Mouse (Mus musculus) CH12.LX (cell line): Measurements from ENCODE around the gene Ppp3cb. TPM values are rescaled to one million over a fixed set of nuclear protein-coding genes. Genes with fewer than 3 reads are reported as not detected.

ENCODE experiments used
- DNase-seq: peaks from one replicate; pipeline ENCODE4 v3.0.0-alpha.2; 2013; ENCODE audit errors: extremely low read depth
- H3K27ac ChIP-seq: 2 replicates; pipeline ENCODE4 v1.5.1; 2012; ENCODE audit warnings: low read depth, mild to moderate bottlenecking, control low read depth, moderate library complexity; ENCODE audit not compliant: insufficient read depth
- H3K27me3 ChIP-seq: replicated peaks from 2 replicates; pipeline ENCODE3; 2012; ENCODE audit warnings: inconsistent platforms
- H3K36me3 ChIP-seq, 2 experiments: replicated peaks in 1 of 2; 2 replicates each; pipeline versions ENCODE3 to v1.6.1; 2012; ENCODE audit warnings: inconsistent platforms in 1 of 2, low read length in 1 of 2, mild to moderate bottlenecking in 1 of 2, mixed read lengths in 1 of 2, moderate library complexity in 1 of 2; ENCODE audit not compliant: control insufficient read depth in 1 of 2, insufficient read depth in 1 of 2
- H3K4me1 ChIP-seq, 2 experiments: 2 replicates each; pipeline ENCODE4 v1.6.1; 2012; ENCODE audit warnings: inconsistent platforms in 1 of 2, moderate library complexity in 1 of 2; ENCODE audit not compliant: insufficient read depth in 2 of 2, control insufficient read depth in 1 of 2
- H3K4me2 ChIP-seq: 2 replicates; pipeline ENCODE4 v1.6.1; 2012; ENCODE audit warnings: low read depth, mild to moderate bottlenecking, control low read depth; ENCODE audit not compliant: poor library complexity, insufficient read depth, severe bottlenecking
- H3K4me3 ChIP-seq, 3 experiments: fragments of 150-350 bp in 1 of 3; sonication (generic) in 1 of 3; replicated peaks in 1 of 3; 2 replicates each; pipeline versions ENCODE3 to v1.5.1; 2011 to 2012; ENCODE audit warnings: low read depth in 2 of 3, low read length in 2 of 3, mild to moderate bottlenecking in 2 of 3, moderate library complexity in 2 of 3, control low read depth in 1 of 3, improper control_type of control experiment in 1 of 3, inconsistent platforms in 1 of 3, mixed read lengths in 1 of 3; ENCODE audit not compliant: poor library complexity in 1 of 3
- H3K79me2 ChIP-seq: replicated peaks from 2 replicates; pipeline ENCODE4 v1.6.1; 2012; ENCODE audit warnings: mild to moderate bottlenecking, moderate library complexity; ENCODE audit not compliant: control insufficient read depth, poor library complexity, insufficient read depth, severe bottlenecking; ENCODE audit errors: extremely low read depth
- H3K9ac ChIP-seq: 2 replicates; pipeline ENCODE4 v1.6.1; 2012; ENCODE audit warnings: low read depth, mild to moderate bottlenecking, control low read depth, moderate library complexity; ENCODE audit not compliant: insufficient read depth
- H3K9me3 ChIP-seq: replicated peaks from 2 replicates; pipeline ENCODE3; 2012; ENCODE audit warnings: low read length, inconsistent platforms, mixed read lengths
- CTCF ChIP-seq, 2 experiments: IDR thresholded peaks in 1 of 2; conservative IDR thresholded peaks in 1 of 2; 2 replicates each; pipeline ENCODE4 v1.5.1; 2011 to 2012; ENCODE audit warnings: low read depth in 2 of 2, low read length in 2 of 2, improper control_type of control experiment in 1 of 2, inconsistent platforms in 1 of 2, mild to moderate bottlenecking in 1 of 2, moderate library complexity in 1 of 2
- E2F4 ChIP-seq: IDR thresholded peaks from 2 replicates; pipeline ENCODE4 v1.6.1; 2011; ENCODE audit warnings: low read depth, low read length, improper control_type of control experiment; ENCODE audit not compliant: insufficient replicate concordance
- JUN ChIP-seq: IDR thresholded peaks from 2 replicates; pipeline ENCODE4 v1.6.1; 2011; ENCODE audit warnings: low read depth, mild to moderate bottlenecking, low read length, improper control_type of control experiment, moderate library complexity; ENCODE audit not compliant: insufficient read depth
- JUND ChIP-seq: conservative IDR thresholded peaks from 2 replicates; pipeline ENCODE4 v1.6.1; 2011; ENCODE audit warnings: low read depth, low read length, improper control_type of control experiment
- MAZ ChIP-seq: IDR thresholded peaks from 2 replicates; pipeline ENCODE4 v1.6.1; 2012; ENCODE audit warnings: low read depth, mild to moderate bottlenecking, inconsistent platforms, low read length, improper control_type of control experiment, moderate library complexity
- MEF2A ChIP-seq: IDR thresholded peaks from 2 replicates; pipeline ENCODE4 v1.6.1; 2014; ENCODE audit warnings: low read depth, mild to moderate bottlenecking, inconsistent platforms, low read length, improper control_type of control experiment, borderline replicate concordance
- MXI1 ChIP-seq: IDR thresholded peaks from 2 replicates; pipeline ENCODE4 v1.6.1; 2011; ENCODE audit warnings: mild to moderate bottlenecking, low read depth, low read length, improper control_type of control experiment
- MYC ChIP-seq: IDR thresholded peaks from 2 replicates; pipeline ENCODE4 v1.6.1; 2011; ENCODE audit warnings: low read depth, mild to moderate bottlenecking, improper control_type of control experiment, low read length
- NRF1 ChIP-seq: IDR thresholded peaks from 2 replicates; pipeline ENCODE4 v1.6.1; 2014; ENCODE audit warnings: low read depth, mild to moderate bottlenecking, inconsistent platforms, low read length, improper control_type of control experiment, moderate library complexity
- POLR2AphosphoS2 ChIP-seq: IDR thresholded peaks from 2 replicates; pipeline ENCODE4 v1.6.1; 2011; ENCODE audit warnings: low read depth, low read length, improper control_type of control experiment
- RAD21 ChIP-seq: IDR thresholded peaks from 2 replicates; pipeline ENCODE4 v1.6.1; 2011; ENCODE audit warnings: low read depth, mild to moderate bottlenecking, low read length, improper control_type of control experiment, moderate library complexity
- RCOR1 ChIP-seq: conservative IDR thresholded peaks from 2 replicates; pipeline ENCODE4 v1.6.1; 2012; ENCODE audit warnings: low read depth, mild to moderate bottlenecking, inconsistent platforms, low read length, improper control_type of control experiment
- SIN3A ChIP-seq: IDR thresholded peaks from 2 replicates; pipeline ENCODE4 v1.6.1; 2012; ENCODE audit warnings: low read length, improper control_type of control experiment, inconsistent platforms
- TBP ChIP-seq: conservative IDR thresholded peaks from 2 replicates; pipeline ENCODE4 v1.6.1; 2011; ENCODE audit warnings: low read depth, low read length, improper control_type of control experiment
- TCF12 ChIP-seq: IDR thresholded peaks from 2 replicates; pipeline ENCODE4 v1.6.1; 2014; ENCODE audit warnings: low read depth, mild to moderate bottlenecking, inconsistent platforms, low read length, improper control_type of control experiment
- USF1 ChIP-seq: IDR thresholded peaks from 2 replicates; pipeline ENCODE4 v1.6.1; 2014; ENCODE audit warnings: low read depth, mild to moderate bottlenecking, inconsistent platforms, low read length, improper control_type of control experiment
- ZC3H11A ChIP-seq: IDR thresholded peaks from 2 replicates; pipeline ENCODE4 v1.6.1; 2012; ENCODE audit warnings: low read depth, mild to moderate bottlenecking, inconsistent platforms, low read length, improper control_type of control experiment
- ZKSCAN1 ChIP-seq: IDR thresholded peaks from 2 replicates; pipeline ENCODE4 v1.6.1; 2012; ENCODE audit warnings: low read depth, inconsistent platforms, low read length, improper control_type of control experiment, borderline replicate concordance
- dilution Hi-C: fragments of 300-500 bp; cut with MboI; formaldehyde crosslinking; loops from 2 replicates; pipeline ENCODE4 v1.14.3; 2020; ENCODE audit warnings: low sequenced_read_pairs; ENCODE audit not compliant: extremely low pct_unique_long_range_greater_than_20kb, extremely low pct_ligation_motif_present
- in situ Hi-C: fragments of 300-500 bp; cut with MboI; formaldehyde crosslinking; loops from 3 replicates; pipeline ENCODE4 v1.14.3; 2019; ENCODE audit warnings: low sequenced_read_pairs, low pct_ligation_motif_present, low pct_unique_long_range_greater_than_20kb, mixed read lengths
- polyA plus RNA-seq: library from polyadenylated mRNA; unstranded; fragments of >175 nt; gene quantifications from 2 replicates; pipeline ENCODE4 v1.2.1, GENCODE M21; 2012; ENCODE audit warnings: low read depth; ENCODE audit not compliant: insufficient read length
- total RNA-seq, 2 experiments: library from RNA; depleted of rRNA; stranded (reverse); fragments of 300-350 nt in 1 of 2; fragments of >200 nt in 1 of 2; gene quantifications; 2 replicates each; pipeline ENCODE4 v1.2.3; 2012 to 2014

Ppp3cb gene
- total and polyA plus RNA-seq, 3 experiments, result 25.7 to 61.1 (median 50.6) TPM

DNA sequence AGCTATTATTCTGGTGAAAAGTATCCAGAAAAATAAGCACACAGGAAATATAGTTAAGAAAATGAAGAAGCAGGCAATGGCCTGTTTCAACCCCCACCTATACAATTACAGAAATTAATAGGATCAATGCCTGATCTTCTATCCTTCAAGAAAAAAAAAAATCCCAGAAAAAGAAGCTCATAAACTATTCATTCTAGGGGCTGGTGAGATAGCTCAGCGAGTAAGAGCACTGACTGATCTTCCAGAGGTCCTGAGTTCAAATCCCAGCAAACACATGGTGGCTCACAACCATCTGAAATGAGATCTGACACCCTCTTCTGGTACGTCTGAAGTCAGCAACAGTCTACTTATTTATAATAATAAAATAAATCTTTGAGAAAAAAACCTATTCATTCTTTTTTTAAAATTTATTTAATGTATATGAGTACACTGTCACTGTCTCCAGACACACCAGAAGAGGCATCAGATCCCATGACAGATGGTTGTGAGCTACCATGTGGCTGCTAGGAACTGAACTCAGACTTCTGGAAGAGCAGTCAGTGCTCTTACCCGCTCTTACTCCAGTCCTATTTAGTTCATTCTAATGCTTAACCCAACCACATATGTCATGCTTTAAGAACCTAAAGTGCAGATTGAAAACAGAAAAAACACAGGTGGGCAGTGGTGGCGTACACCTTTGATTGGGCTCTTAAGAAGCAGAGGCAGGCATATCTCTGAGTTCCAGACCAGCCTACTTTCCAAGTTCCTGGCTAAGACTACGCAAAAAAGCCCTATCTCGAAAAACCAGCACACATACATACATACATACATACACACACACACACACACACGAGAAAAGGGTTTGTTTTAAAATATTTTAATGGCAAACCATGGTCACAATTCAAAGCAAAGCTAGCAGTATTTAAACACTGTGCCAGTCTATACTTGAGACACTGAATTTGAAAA, 1.6 kb downstream of the Ppp3cb start:
- H3K27ac ChIP-seq, result no peak overlapping the region
- H3K4me3 ChIP-seq, result peak overlapping the region; percentile 63 to 94 (median 84)
- H3K4me1 ChIP-seq, result peaks cover 0 to 47% of the 10 kb centered on the region in 2 experiments; a peak in 2 of 4 replicates
- in situ Hi-C loops, result no loop called here
- peak overlapping the region; percentile 94; the same call in 1 of the 2 replicates for H3K9ac ChIP-seq
- H3K27me3 ChIP-seq, result no peaks in the 10 kb centered on the region
- TF ChIP-seq USF1 (no peak), E2F4 (no peak), CTCF (conservative IDR thresholded peaks at IDR 0.05 in 1 of 2, IDR thresholded peaks at IDR 0.05 in 1 of 2; ENCODE audit: low read depth in 2 of 2, low read length in 2 of 2) (no peak), TBP (peak; percentile 72), MXI1 (peak; percentile 54; the same call in 1 of the 2 replicates), MYC (peak; percentile 75), RCOR1 (no peak), TCF12 (no peak), POLR2AphosphoS2 (no peak)
- TF ChIP-seq, all 38 proteins: peak for 3
- dilution Hi-C loops, result no loop called here
- Histone ChIP-seq H3K36me3 (peaks cover 11 to 22% of the 10 kb centered on the region in 2 experiments), H3K4me2 (peak overlapping the region; percentile 95), H3K9me3 (no peaks in the 10 kb centered on the region), H3K79me2 (peaks cover 32% of the 10 kb centered on the region)
- DNase-seq, result peak; percentile 31

DNA sequence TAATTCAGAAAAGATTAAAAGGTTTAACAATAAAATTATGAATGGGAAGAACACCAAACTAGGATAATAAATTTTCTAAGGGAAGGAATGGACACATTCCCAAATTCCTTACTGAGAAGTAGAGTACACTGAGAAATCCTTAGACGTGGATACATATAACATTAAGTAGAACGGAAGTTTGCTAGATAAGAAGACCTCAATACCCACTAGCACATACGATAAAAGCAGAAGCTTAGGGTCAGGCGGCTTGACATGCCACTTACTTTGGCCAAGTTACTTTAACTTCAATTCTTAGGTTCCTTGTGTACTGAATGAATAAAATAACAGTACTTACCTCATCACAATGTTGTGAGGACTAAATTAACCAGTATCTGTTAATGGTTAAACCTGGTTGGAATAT, 16.7 kb downstream of the Ppp3cb start:
- Histone ChIP-seq H3K9me3 (no peaks in the 10 kb centered on the region), H3K79me2 (0 out of 2 replicates have a peak, but pooled peaks cover 2% of the 10 kb centered on the region), H3K4me1 (no peaks in the 10 kb centered on the region), H3K9ac (no peak overlapping the region), H3K4me2 (no peak overlapping the region), H3K36me3 (peaks cover 4 to 26% of the 10 kb centered on the region in 2 experiments), H3K4me3 (no peak overlapping the region), H3K27ac (no peak overlapping the region), H3K27me3 (no peaks in the 10 kb centered on the region)
- dilution Hi-C loops, result no loop called here
- in situ Hi-C loops, result no loop called here
- no peak for DNase-seq
- no peak for TF ChIP-seq JUND
- TF ChIP-seq MAZ, result no peak
- no peak for TF ChIP-seq TBP
- TF ChIP-seq SIN3A, result no peak
- no peak for TF ChIP-seq NRF1
- no peak for TF ChIP-seq ZKSCAN1
- TF ChIP-seq JUN, result no peak
- TF ChIP-seq RAD21, result no peak
- TF ChIP-seq POLR2AphosphoS2, result no peak
- no peak for TF ChIP-seq MYC
- TF ChIP-seq MEF2A, result no peak
- no peak for TF ChIP-seq ZC3H11A
